Mouse (Mus musculus) ES-E14 (cell line): ENCODE results near the gene Tnfrsf13b. TPM values are rescaled to one million over a fixed set of nuclear protein-coding genes. Genes with fewer than 3 reads are reported as not detected.
A peak's percentile ranks its signal among the peaks of the same experiment; 100 is the strongest.

ENCODE experiments used
- DNase-seq: peaks from one replicate; pipeline ENCODE4 v3.0.0-alpha.2; 2013; ENCODE audit warnings: low read depth, low spot score
- H3K27ac ChIP-seq: 2 replicates; pipeline ENCODE4 v1.5.1; 2012; ENCODE audit warnings: low read depth, mild to moderate bottlenecking, low read length, moderate library complexity, mixed read lengths; ENCODE audit not compliant: poor library complexity, insufficient read depth, severe bottlenecking
- H3K36me3 ChIP-seq: 2 replicates; pipeline ENCODE4 v1.6.1; 2012; ENCODE audit warnings: mild to moderate bottlenecking, low read length, moderate library complexity, mixed read lengths; ENCODE audit not compliant: control insufficient read depth, poor library complexity, insufficient read depth, severe bottlenecking
- H3K4me1 ChIP-seq, 2 experiments: fragments of 150-350 bp in 1 of 2; sonication (generic) in 1 of 2; 2 replicates each; pipeline ENCODE4 v1.6.1; 2012; ENCODE audit warnings: low read length in 2 of 2, mild to moderate bottlenecking in 1 of 2, mixed read lengths in 1 of 2; ENCODE audit not compliant: control insufficient read depth in 2 of 2, insufficient read depth in 2 of 2, poor library complexity in 1 of 2
- H3K4me3 ChIP-seq, 2 experiments: fragments of 150-350 bp in 1 of 2; sonication (generic) in 1 of 2; 2 replicates each; pipeline ENCODE4 v1.5.1; 2012; ENCODE audit warnings: low read length in 2 of 2, low read depth in 1 of 2, mild to moderate bottlenecking in 1 of 2, mixed read lengths in 1 of 2; ENCODE audit not compliant: insufficient read depth in 1 of 2, poor library complexity in 1 of 2, severe bottlenecking in 1 of 2
- H3K9ac ChIP-seq: 2 replicates; pipeline ENCODE4 v1.6.1; 2012; ENCODE audit warnings: low read depth, mild to moderate bottlenecking, low read length, mixed read lengths; ENCODE audit not compliant: poor library complexity, insufficient read depth, severe bottlenecking
- H3K9me3 ChIP-seq: fragments of 150-350 bp; sonication (generic); 2 replicates; pipeline ENCODE4 v1.6.1; 2012; ENCODE audit warnings: low read depth, mild to moderate bottlenecking, low read length; ENCODE audit not compliant: control insufficient read depth, insufficient read depth
- CHD2 ChIP-seq: IDR thresholded peaks from 2 replicates; pipeline ENCODE4 v1.6.1; 2014; ENCODE audit warnings: mild to moderate bottlenecking, low read depth, low read length, inconsistent platforms
- HCFC1 ChIP-seq: IDR thresholded peaks from 2 replicates; pipeline ENCODE4 v1.6.1; 2012; ENCODE audit warnings: low read length, inconsistent platforms, borderline replicate concordance; ENCODE audit not compliant: insufficient read depth
- MAFK ChIP-seq: IDR thresholded peaks from 2 replicates; pipeline ENCODE4 v1.6.1; 2014; ENCODE audit warnings: mild to moderate bottlenecking, low read depth, low read length, inconsistent platforms; ENCODE audit not compliant: insufficient read depth
- ZC3H11A ChIP-seq: IDR thresholded peaks from 2 replicates; pipeline ENCODE4 v1.6.1; 2012; ENCODE audit warnings: low read depth, mild to moderate bottlenecking, inconsistent platforms, low read length, borderline replicate concordance
- ZNF384 ChIP-seq: IDR thresholded peaks from 2 replicates; pipeline ENCODE4 v1.6.1; 2012; ENCODE audit warnings: low read depth, low read length, inconsistent platforms
- in situ Hi-C, 2 experiments: fragments of 600-800 bp; cut with MboI; formaldehyde crosslinking; loops; one replicate each; pipeline ENCODE4 v1.15.1; 2025; ENCODE audit warnings: low sequenced_read_pairs in 2 of 2, inconsistent platforms in 1 of 2; ENCODE audit not compliant: unreplicated experiment in 2 of 2
- total RNA-seq: library from RNA; depleted of rRNA; stranded (reverse); fragments of 300-350 nt; gene quantifications from 2 replicates; pipeline ENCODE4 v1.2.3, GENCODE M21; 2012

Gene Tnfrsf13b
- total RNA-seq, 1 experiment = 2.3 TPM

GRCm38 (mm10) chr11:61174821-61175658, 48.5 kb downstream of the Tnfrsf13b start, which contains the start of gene Usp22:
Gene Usp22, minus strand, starts transcription at chr11:61175055.
- peak within 1 kb of the TSS; percentile 80 for H3K27ac ChIP-seq
- DNase-seq = peak; percentile 98
- H3K4me1 ChIP-seq = peaks cover 3 to 14% of the 10 kb centered on the region in 2 experiments; a peak in 3 of 4 replicates
- H3K9ac ChIP-seq = peak within 1 kb of the TSS; percentile 95
- no peak for TF ChIP-seq ZC3H11A
- peak; percentile 80; the same call in 1 of the 2 replicates for TF ChIP-seq CHD2
- TF ChIP-seq MAFK = 0 out of 2 replicates have a peak, but pooled peaks have one; percentile 11
- TF ChIP-seq HCFC1 = no peak; the same call in 1 of the 2 replicates
- TF ChIP-seq ZNF384 = no peak
- H3K9me3 ChIP-seq = no peaks in the 10 kb centered on the region
- in situ Hi-C loops = no loop called here
- H3K36me3 ChIP-seq = no peaks in the 10 kb centered on the region; the same call in 1 of the 2 replicates
- peak within 1 kb of the TSS; percentile 85 to 92 for H3K4me3 ChIP-seq

GRCm38 (mm10) chr11:61175778-61176177, 49.2 kb downstream of the Tnfrsf13b start:
- in situ Hi-C loops = no loop called here
- TF ChIP-seq HCFC1 (no peak), ZNF384 (no peak), MAFK (no peak), ZC3H11A (no peak), CHD2 (no peak)
- no peaks in the 10 kb centered on the region; the same call in 1 of the 2 replicates for H3K36me3 ChIP-seq
- H3K4me1 ChIP-seq = peaks cover 3 to 14% of the 10 kb centered on the region in 2 experiments; a peak in 3 of 4 replicates
- DNase-seq = no peak
- no peak overlapping the region for H3K27ac ChIP-seq
- no peaks in the 10 kb centered on the region for H3K9me3 ChIP-seq
- H3K9ac ChIP-seq = no peak overlapping the region
- peak overlapping the region in 1 of 2 experiments; percentile 47; a peak in 2 of 4 replicates for H3K4me3 ChIP-seq

DNA sequence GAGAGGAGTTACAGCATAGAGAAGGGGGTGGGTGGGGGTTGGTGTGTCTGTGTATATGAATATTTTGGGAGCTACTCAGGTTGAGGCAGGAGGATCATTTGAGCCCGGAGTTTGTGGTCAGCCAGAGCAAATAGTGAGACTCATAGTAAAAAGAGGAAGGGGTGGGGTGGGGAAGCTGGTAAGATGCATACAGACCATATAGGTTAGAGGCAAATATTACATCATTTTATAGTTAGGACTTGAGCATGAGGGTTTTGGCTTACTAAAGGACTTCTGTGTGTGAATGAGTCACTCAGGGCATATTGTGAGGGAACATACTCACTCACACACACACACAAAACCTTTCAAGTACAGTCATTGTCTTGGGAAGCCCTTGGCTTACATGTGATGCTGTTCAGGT, 49.8 kb downstream of the Tnfrsf13b start:
- in situ Hi-C loops = no loop called here
- Histone ChIP-seq H3K36me3 (no peaks in the 10 kb centered on the region; the same call in 1 of the 2 replicates), H3K9ac (no peak overlapping the region), H3K27ac (no peak overlapping the region), H3K4me1 (peaks cover 4 to 16% of the 10 kb centered on the region in 2 experiments), H3K9me3 (no peaks in the 10 kb centered on the region), H3K4me3 (no peak overlapping the region)
- DNase-seq = no peak
- no peak for TF ChIP-seq CHD2
- no peak for TF ChIP-seq MAFK
- no peak for TF ChIP-seq HCFC1
- no peak for TF ChIP-seq ZNF384
- TF ChIP-seq ZC3H11A = no peak

DNA sequence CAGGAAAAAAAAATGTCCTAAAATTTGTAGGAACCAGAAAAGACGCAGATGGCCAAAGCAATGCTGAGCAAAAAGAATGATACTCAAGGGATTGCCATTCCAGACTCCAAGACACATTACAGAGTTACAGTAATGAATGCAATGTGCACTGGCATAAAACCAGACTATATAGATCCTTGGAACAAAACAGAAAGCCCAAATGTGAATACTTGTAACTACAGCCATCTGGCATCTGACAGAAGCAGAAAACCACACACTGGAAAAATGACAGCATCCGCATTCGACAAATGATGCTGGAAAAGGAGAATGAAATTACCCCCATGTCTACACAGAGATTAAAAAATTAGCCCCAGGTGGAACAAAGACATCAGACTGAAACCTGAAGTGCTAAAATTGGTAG, 53.8 kb downstream of the Tnfrsf13b start:
- no peak overlapping the region for H3K9ac ChIP-seq
- H3K36me3 ChIP-seq = no peaks in the 10 kb centered on the region
- no peak for TF ChIP-seq ZNF384
- no peak for TF ChIP-seq CHD2
- TF ChIP-seq MAFK = no peak
- TF ChIP-seq HCFC1 = no peak
- TF ChIP-seq ZC3H11A = no peak
- H3K4me1 ChIP-seq = peaks cover 10 to 14% of the 10 kb centered on the region in 2 experiments
- no peaks in the 10 kb centered on the region for H3K9me3 ChIP-seq
- in situ Hi-C loops = no loop called here
- H3K27ac ChIP-seq = no peak overlapping the region
- no peak for DNase-seq
- no peak overlapping the region for H3K4me3 ChIP-seq
